16 mouse cellular contexts compared by ENCODE assay signal in genomic region chr14:73013723-73014544, GRCm38 (mm10). TPM values are rescaled to one million over a fixed set of nuclear protein-coding genes. Genes with fewer than 3 reads are reported as not detected.
A peak's percentile ranks its signal among the peaks of the same experiment; 100 is the strongest.
DNase-seq lines count a peak whose midpoint lies in the region; ATAC-seq and TF ChIP-seq lines count a peak whose summit lies in the region.
"Had no signal": no experiment of that assay in that cellular context is flagged by ENCODE, and none has a peak within 500 bp of the region (broad histone marks: within the 10 kb centered on the region; RNA-seq: fewer than 3 reads in every experiment).

No protein-coding gene starts in this region.

- no peaks in the 10 kb centered on the region for H3K9me3 ChIP-seq in lung, embryonic 16.5 days (ENCODE audit: control insufficient read depth, low read length)
- H3K9me3 ChIP-seq: kidney, embryonic 15.5 days; lung, embryonic 15.5 days had no signal

- H3K4me1 ChIP-seq in lung, embryonic 16.5 days (replicated peaks; ENCODE audit: control insufficient read depth, insufficient read depth, low read length), result peaks cover 2% of the 10 kb centered on the region; the same call in 1 of the 2 replicates
- H3K4me1 ChIP-seq in embryonic fibroblast, embryonic 13.5 days (ENCODE audit: control insufficient read depth, insufficient read depth, low read length), result 0 out of 2 replicates have a peak, but pooled peaks cover 5% of the 10 kb centered on the region
- H3K4me1 ChIP-seq: kidney, embryonic 15.5 days; lung, embryonic 15.5 days had no signal

- ATAC-seq in lung, embryonic 16.5 days (ENCODE audit: low read depth), result peak; percentile 47; the same call in 1 of the 2 replicates
- ATAC-seq in monocyte, adult 5-6 weeks (replicated peaks; ENCODE audit: insufficient number of reproducible peaks, low FRiP score, low TSS enrichment, poor library complexity, severe bottlenecking), result no peak
- ATAC-seq: forebrain, embryonic 14.5 days; midbrain, embryonic 16.5 days had no signal

- no peak overlapping the region for H3K9ac ChIP-seq in lung, embryonic 16.5 days (ENCODE audit: low read length)
- H3K9ac ChIP-seq: hindbrain, embryonic 14.5 days; kidney, embryonic 15.5 days; lung, embryonic 15.5 days had no signal

- DNase-seq in adrenal gland, adult 2 months, result peak; percentile 43
- DNase-seq in adrenal gland, postnatal 4 days (ENCODE audit: low spot score in 2 of 2), result no peak
- DNase-seq in lung, postnatal 14 days, result no peak
- DNase-seq in cerebellum, postnatal 4 days (ENCODE audit: low spot score in 2 of 2), result no peak
- DNase-seq in thymus, postnatal 36 days, result no peak
- DNase-seq: cerebellum, adult 9-10 months; right cerebral cortex, adult 18-20 months had no signal

- 50% methylated on average over 9 of the region's 9 CpGs for WGBS in lung, embryonic 16.5 days

- no peaks in the 10 kb centered on the region for H3K36me3 ChIP-seq in lung, embryonic 16.5 days (ENCODE audit: control insufficient read depth, insufficient read depth, low read length)
- H3K36me3 ChIP-seq: kidney, embryonic 15.5 days; lung, embryonic 15.5 days had no signal

- no peak for TF ChIP-seq CTCF in embryonic fibroblast, embryonic 13.5 days (IDR thresholded peaks at IDR 0.05; ENCODE audit: borderline replicate concordance, insufficient read depth, low read length)

- H3K27ac ChIP-seq in lung, embryonic 16.5 days (ENCODE audit: low read length), result peak overlapping the region; percentile 2; the same call in 1 of the 2 replicates
- H3K27ac ChIP-seq in embryonic fibroblast, embryonic 13.5 days (ENCODE audit: insufficient read depth, low read length), result peak overlapping the region; percentile 87
- H3K27ac ChIP-seq: hindbrain, embryonic 14.5 days; kidney, embryonic 15.5 days; lung, embryonic 15.5 days had no signal

- TF ChIP-seq POLR2A in embryonic fibroblast, embryonic 13.5 days (IDR thresholded peaks at IDR 0.05; ENCODE audit: low read depth, low read length), result no peak

- H3K27me3 ChIP-seq in lung, embryonic 16.5 days (ENCODE audit: control insufficient read depth, insufficient read depth, low read depth, low read length), result no peaks in the 10 kb centered on the region
- H3K27me3 ChIP-seq: kidney, embryonic 15.5 days; lung, embryonic 15.5 days had no signal

- H3K4me3 ChIP-seq in lung, embryonic 16.5 days (ENCODE audit: low read length), result no peak overlapping the region
- no peak overlapping the region for H3K4me3 ChIP-seq in embryonic fibroblast, embryonic 13.5 days (ENCODE audit: insufficient read depth, low read length)
- H3K4me3 ChIP-seq: kidney, embryonic 15.5 days; lung, embryonic 15.5 days had no signal

- H3K4me2 ChIP-seq in lung, embryonic 16.5 days (ENCODE audit: low read depth, low read length), result no peak overlapping the region
- H3K4me2 ChIP-seq: hindbrain, embryonic 14.5 days; kidney, embryonic 15.5 days; lung, embryonic 15.5 days had no signal

RNA-seq across cellular contexts. Expression of gene Cysltr2, which starts 35.0 kb away (rescaled TPM):
- total RNA-seq in adrenal gland, adult 2 months (2021), result 1 to 10 TPM; 1.3 to 2.1 TPM
- polyA plus RNA-seq in adrenal gland, adult 2 months (2012; rRNA removed), result 1.0 and 2.0 TPM in 2 replicates
- total RNA-seq in adrenal gland, postnatal 4 days (2021), result 1 to 10 TPM in 1 of 2 experiments, under 1 TPM in 1; 0.78 to 1.2 TPM
- 0.60 and 1.2 TPM in 2 replicates for polyA plus RNA-seq in lung, embryonic 16.5 days (2015; fragmentation: Nextera tagmentation; extraction: Ambion mirVana)
- not detected in 2 replicates for polyA plus RNA-seq in embryonic fibroblast, embryonic 13.5 days (2011; ENCODE audit: insufficient read length, low read depth, missing spikeins)
- total RNA-seq in monocyte, adult 5-6 weeks (2017), result 20.0 to 54.5 TPM (median 29.4 TPM) in 3 replicates
- polyA plus RNA-seq: heart, embryonic 14.5 days; hindbrain, embryonic 14.5 days; midbrain, embryonic 16.5 days had no signal
